Mouse (Mus musculus) thymus, postnatal 36 days (tissue): ENCODE results near the gene Acp5.
"Not testable (repeated sequence)": the region's sequence is repeated elsewhere in the genome, so short reads cannot be mapped to it uniquely, and the experiment has no call there.

ENCODE experiments used
- DNase-seq, 2 experiments: peaks; one replicate each; pipeline ENCODE4 v3.0.0; 2022; ENCODE audit warnings: mixed read lengths in 2 of 2

The Acp5 gene

GRCm38 (mm10) chr9:22135644-22136390 lies at the start of gene Acp5:
Acp5 (minus strand) TSS chr9:22135711.
- peak in 1 of 2 experiments; percentile 45 for DNase-seq

GRCm38 (mm10) chr9:22172318-22172717 lies 36.8 kb upstream of the Acp5 start:
- DNase-seq: no peak

- no peak for DNase-seq
Observed at GRCm38 (mm10) chr9:22169327-22169726, 33.8 kb upstream of the Acp5 start.

- no peak for DNase-seq
Observed at GRCm38 (mm10) chr9:22167751-22168150, 32.2 kb upstream of the Acp5 start.

GRCm38 (mm10) chr9:22166686-22167085 lies 31.2 kb upstream of the Acp5 start:
- DNase-seq: no peak

GRCm38 (mm10) chr9:22165964-22166363 lies 30.5 kb upstream of the Acp5 start:
- DNase-seq: no peak

- peak; percentile 47 to 56 for DNase-seq
Observed at GRCm38 (mm10) chr9:22164711-22165668, 29.5 kb upstream of the Acp5 start.

- no peak for DNase-seq
Observed at GRCm38 (mm10) chr9:22162912-22163311, 27.4 kb upstream of the Acp5 start.

GRCm38 (mm10) chr9:22162305-22162704 lies 26.8 kb upstream of the Acp5 start:
- DNase-seq: no peak

- no peak for DNase-seq
Observed at GRCm38 (mm10) chr9:22161299-22161698, 25.8 kb upstream of the Acp5 start.

- DNase-seq: no peak
Observed at GRCm38 (mm10) chr9:22157516-22158265, 22.2 kb upstream of the Acp5 start.

- peak; percentile 99 for DNase-seq
Observed at GRCm38 (mm10) chr9:22156497-22157245, 21.2 kb upstream of the Acp5 start, which contains the start of gene Pigyl. Pigyl (plus strand) TSS chr9:22156846.

- DNase-seq: peak; percentile 67 to 69
Observed at GRCm38 (mm10) chr9:22155614-22156013, 20.1 kb upstream of the Acp5 start.

GRCm38 (mm10) chr9:22153810-22154209 lies 18.3 kb upstream of the Acp5 start:
- DNase-seq: no peak

- no peak for DNase-seq
Observed at GRCm38 (mm10) chr9:22150946-22151345, 15.4 kb upstream of the Acp5 start.

GRCm38 (mm10) chr9:22150249-22150693 lies 14.8 kb upstream of the Acp5 start:
- DNase-seq: not testable (repeated sequence)

GRCm38 (mm10) chr9:22149426-22150248 lies 14.1 kb upstream of the Acp5 start:
- no peak for DNase-seq

- DNase-seq: no peak
Observed at GRCm38 (mm10) chr9:22144304-22144965, 8.9 kb upstream of the Acp5 start.

GRCm38 (mm10) chr9:22143108-22144037 lies 7.9 kb upstream of the Acp5 start:
- DNase-seq: peak; percentile 84 to 89
